Mouse (Mus musculus) spleen, postnatal 4 days (tissue): ENCODE results near the gene Gm28230.

ENCODE experiments used
- DNase-seq, 2 experiments: peaks; one replicate each; pipeline ENCODE4 v3.0.0; 2022; ENCODE audit warnings: low spot score in 2 of 2

The Gm28230 gene

GRCm38 (mm10) chr2:74722949-74723348 lies 3.6 kb upstream of the Gm28230 start:
- DNase-seq, result no peak

DNA sequence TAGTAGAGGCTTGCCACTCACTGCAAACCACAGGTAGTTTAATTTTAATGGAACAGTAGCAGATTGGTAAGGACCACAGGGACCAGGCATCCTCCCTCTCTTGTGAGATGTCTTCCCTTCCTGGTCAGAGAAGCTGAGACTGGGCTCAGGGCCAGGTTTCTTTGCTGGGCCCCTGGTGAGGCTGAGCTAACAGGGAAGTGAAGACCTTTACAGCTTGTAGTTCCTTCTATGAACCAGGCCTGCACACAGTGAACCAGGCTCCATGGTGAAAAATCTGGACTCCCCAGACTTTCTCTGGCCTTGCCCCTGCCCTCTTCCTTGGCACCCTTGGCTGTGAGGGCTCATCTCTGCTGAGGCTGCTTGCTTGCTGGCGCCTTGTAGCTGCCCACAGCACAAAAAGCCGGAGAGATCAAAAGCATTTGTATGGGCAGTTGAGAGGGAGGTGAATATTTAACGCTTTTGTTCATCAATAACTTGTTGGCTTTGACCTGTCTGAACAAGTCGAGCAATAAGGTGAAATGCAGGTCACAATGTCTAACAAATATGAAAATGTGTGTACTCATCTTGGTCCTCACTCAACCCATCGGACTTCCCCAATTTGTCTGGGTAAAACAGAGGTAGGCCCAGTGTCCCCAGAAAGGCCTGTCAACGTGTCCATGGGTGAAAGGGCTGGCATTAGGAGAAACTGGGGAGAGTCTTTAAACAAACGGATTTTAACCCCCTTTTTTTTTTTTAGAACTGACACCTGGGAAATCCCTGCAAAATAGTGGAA lies 2.1 kb upstream of the Gm28230 start:
- no peak for DNase-seq

- DNase-seq, result no peak
Measured at GRCm38 (mm10) chr2:74725171-74725570, 1.4 kb upstream of the Gm28230 start.

DNA sequence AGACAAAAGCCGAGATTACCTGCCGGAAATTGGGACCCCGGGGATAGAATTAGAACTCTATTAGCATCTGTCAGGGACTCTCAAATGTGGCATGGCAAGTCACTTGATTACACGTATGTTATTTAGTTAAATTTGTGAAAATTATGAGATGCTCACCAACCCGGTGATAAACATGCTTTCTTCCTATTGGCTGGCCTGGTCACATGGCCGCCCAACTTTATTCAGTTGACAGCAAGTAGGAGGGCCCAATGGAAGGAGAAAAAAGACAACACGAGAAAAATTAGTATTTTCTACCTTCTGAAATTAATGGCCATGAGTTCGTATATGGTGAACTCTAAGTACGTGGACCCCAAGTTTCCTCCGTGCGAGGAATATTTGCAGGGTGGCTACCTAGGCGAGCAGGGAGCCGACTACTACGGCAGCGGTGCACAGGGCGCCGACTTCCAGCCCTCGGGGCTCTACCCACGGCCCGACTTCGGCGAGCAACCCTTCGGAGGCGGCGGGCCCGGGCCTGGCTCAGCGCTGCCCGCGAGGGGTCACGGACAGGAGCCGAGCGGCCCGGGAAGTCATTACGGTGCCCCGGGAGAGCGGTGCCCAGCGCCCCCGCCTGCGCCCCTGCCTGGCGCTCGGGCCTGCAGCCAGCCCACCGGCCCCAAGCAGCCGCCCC lies 578 bp downstream of the Gm28230 start:
- DNase-seq, result no peak

DNA sequence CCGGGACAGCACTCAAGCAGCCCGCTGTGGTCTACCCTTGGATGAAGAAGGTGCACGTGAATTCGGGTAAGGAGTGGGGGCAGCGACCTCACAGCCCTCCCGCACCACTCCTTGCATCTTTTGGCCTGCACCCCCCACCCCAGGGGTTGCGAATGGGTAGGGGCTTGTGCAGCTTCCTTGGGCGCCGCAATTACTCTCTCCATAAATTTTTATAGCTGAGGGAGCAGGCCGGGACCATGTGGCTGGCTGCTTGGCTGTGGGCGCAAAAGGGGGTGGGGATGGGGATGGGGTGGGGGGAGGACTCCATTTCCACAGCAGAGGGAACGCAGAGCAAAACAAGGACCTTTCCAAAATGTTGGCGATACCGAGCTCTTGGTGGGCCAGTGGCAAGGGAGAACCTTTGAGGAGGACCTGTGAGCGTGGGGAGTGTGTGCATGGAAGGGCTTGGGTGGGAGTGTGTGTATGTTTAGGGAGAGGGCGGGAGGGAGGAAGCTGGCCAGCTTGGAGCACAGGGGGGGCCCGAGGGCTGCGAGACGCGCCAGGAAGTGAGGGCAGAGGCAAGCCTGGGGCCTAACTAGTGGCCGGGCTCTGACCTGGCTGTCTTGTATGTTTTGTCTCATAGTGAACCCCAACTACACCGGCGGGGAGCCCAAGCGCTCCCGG lies 1.2 kb downstream of the Gm28230 start:
- DNase-seq, result no peak

DNA sequence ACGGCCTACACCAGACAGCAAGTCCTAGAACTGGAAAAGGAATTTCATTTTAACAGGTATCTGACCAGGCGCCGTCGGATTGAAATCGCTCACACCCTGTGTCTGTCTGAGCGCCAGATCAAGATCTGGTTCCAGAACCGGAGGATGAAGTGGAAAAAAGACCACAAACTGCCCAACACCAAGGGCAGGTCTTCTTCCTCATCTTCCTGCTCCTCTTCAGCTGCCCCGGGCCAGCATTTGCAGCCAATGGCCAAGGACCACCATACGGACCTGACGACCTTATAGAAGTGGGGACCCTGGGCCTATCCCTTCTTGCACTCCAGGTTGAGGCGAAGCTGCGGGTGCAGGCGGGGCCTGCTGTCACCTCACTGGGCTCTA lies 1.8 kb downstream of the Gm28230 start:
- no peak for DNase-seq

DNA sequence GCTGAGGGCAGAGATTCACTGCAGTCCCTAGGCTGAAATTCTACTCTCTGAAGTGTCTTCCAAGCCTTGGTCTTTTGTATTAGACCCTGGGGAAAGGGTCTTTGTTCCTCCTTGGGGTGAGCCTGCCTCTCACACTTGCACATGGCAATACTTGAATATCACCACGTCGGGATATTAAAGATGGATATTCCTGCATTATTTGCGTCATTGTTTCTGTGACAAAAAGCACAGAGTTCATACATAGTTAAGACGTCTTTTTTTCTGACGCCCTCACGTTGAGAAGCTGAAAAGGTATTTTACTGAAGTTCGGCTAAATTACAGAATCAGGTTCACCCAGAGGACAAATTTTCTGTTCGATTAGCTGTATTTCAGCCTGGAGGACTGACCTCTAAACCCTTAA lies 3.8 kb downstream of the Gm28230 start:
- DNase-seq, result no peak

GRCm38 (mm10) chr2:74731055-74731454 lies 4.5 kb downstream of the Gm28230 start:
- DNase-seq, result no peak

- no peak for DNase-seq
Measured at GRCm38 (mm10) chr2:74731799-74732512, 5.4 kb downstream of the Gm28230 start.

- DNase-seq, result no peak
Measured at GRCm38 (mm10) chr2:74732513-74733316, 6.2 kb downstream of the Gm28230 start.

- DNase-seq, result no peak
Measured at GRCm38 (mm10) chr2:74733317-74733661, 6.8 kb downstream of the Gm28230 start.

DNA sequence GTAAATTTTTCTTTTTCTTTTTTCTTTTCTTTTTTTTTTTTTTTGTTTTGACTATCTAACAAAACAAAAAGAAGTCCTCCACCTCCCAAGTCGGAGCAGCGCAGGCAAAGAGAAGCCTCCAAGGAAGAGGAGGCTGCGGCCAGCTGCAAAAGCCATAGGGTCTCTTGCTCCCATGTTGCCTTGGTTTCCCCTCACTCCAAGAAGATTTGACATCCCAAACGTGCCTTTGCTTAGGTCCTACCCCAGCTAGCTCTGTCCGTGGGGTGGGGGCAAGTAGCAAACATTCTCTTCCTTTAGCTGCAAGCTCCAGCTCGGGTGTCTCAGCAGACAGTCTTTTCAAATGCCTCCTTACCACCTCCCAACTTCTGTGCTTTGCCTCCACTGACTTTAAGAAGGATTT lies 7.2 kb downstream of the Gm28230 start:
- no peak for DNase-seq

GRCm38 (mm10) chr2:74734451-74734850 lies 7.9 kb downstream of the Gm28230 start:
- DNase-seq, result no peak

DNA sequence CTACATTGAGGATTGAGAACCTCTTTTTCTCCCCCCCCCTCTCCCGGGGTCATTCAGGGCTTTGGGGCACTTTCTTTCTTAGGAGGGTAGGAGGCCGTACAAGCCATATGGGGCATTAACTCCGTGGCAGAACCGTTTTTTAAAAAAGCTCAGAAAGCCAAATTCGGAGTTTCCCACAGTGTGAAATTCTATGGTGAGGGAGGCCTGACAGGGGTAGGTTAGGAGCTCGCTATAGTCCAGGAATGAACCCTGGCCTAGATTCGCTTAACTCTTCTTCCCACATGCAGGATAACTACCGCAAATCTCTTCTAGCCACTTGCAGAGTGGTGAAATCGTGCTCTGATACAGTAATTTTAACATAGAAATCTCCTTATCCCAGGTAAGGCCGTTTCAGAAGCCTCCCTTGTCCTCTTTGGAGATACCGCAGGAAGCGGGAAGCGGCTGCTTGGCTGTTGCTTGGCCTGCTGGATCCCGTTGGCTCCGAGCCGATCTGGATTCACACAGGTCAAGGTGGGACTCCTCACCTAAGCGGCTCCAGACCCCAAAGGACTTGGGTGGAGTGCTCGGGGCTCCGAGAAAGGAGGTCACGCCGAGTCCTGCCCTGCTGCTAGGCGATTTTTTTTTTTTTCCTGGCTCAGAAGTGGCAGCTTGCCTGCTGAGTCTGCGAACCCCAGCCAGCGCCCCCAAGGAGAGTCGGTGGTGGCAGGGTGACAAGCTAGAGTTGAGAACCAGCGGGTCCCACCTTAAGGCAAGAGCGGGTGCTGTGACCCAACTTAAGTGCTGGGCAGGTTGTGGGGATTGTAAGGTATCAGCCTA lies 8.7 kb downstream of the Gm28230 start:
- DNase-seq, result no peak

- no peak for DNase-seq
Measured at GRCm38 (mm10) chr2:74735851-74736687, 9.5 kb downstream of the Gm28230 start.

DNA sequence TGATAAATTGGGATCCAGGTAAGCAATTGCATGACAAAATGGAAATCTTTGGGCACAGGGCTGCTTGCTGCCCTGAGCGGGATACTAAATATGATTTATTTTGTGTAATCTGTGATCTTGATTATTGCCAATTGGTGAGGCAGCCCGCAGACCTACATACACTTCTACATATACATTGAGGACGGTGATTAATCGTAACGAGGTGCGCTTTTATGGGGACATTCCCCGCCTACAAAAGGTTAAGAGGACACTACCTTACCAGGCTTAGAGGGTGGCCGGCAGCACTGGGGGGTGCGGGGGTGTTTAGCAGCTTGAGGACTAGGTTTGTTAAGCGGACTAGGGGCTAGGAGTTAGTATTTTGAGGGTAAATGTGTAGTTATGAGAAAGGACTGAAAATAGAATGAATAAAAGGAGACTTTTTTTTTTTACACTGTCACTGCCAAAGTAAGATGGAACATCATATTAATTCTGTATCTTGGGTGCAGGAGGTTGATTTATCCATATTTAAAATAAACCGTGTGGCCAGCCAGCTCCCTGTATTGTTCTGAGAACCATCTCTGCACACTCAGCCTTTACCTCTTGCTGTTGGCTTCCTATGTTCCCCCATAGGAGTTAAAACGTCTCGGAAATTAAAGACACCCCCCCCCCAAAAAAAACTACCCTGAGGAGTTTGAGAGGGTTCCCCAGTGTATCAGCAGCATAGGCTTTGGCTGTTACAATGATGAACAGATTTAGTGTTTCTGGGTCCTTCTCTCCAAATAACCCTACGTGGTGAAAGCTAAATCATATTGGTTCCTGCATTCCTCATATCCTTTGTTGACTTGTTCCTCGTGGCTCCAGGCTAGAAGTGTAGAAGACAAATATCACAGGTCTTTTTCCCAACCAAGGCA lies 10.4 kb downstream of the Gm28230 start:
- DNase-seq, result no peak

- DNase-seq, result no peak
Measured at GRCm38 (mm10) chr2:74737578-74738070, 11.1 kb downstream of the Gm28230 start.

GRCm38 (mm10) chr2:74738623-74739475 lies 12.3 kb downstream of the Gm28230 start:
- DNase-seq, result no peak
